Mouse (Mus musculus) adrenal gland, postnatal 25 days (tissue): Measurements from ENCODE around the gene Ptprt. TPM values are rescaled to one million over a fixed set of nuclear protein-coding genes. Genes with fewer than 3 reads are reported as not detected.

ENCODE experiments used
- DNase-seq: peaks from one replicate; pipeline ENCODE4 v3.0.0; 2021; ENCODE audit warnings: mixed read lengths
- long read RNA-seq: library from polyadenylated mRNA; stranded (forward); transcript quantifications from one replicate; pipeline ENCODE4 v2.0.0, GENCODE M21; 2021
- total RNA-seq: library from RNA; stranded (reverse); gene quantifications from 2 replicates; pipeline ENCODE4 v1.2.3, GENCODE M21; 2021

Ptprt gene
- total RNA-seq: 0.10 and 0.15 TPM in 2 replicates
- long read RNA-seq, partial matches to known transcripts: 1 of 1 reads
- long read RNA-seq, other reads (novel, unspliced or antisense): 0 of 1 reads

DNA sequence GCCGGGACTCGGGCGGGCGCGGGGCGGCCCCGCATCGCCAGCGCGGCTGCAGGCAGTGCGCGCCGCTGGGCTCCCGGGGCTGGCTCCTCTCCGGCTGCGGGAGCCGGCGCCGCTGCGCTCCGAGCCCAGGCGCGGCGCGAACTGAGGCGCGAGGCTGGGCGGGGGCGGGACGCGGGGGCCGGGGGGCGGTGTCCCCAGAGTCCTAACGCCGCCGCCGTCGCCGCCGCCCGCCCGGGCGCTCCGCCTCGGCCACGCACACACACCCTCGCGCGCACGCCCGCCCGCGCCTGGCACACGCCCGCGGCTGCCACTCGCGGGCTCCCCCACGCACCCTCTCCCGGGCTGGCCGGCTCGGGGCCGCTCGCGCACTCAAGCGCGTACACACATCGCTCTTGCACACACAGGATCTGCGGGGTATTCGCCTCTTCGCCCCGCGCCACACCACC lies at the start of gene Ptprt:
Gene Ptprt (minus strand): TSS at position 207 of the 446 bp plus-strand sequence.
- DNase-seq: no peak

DNA sequence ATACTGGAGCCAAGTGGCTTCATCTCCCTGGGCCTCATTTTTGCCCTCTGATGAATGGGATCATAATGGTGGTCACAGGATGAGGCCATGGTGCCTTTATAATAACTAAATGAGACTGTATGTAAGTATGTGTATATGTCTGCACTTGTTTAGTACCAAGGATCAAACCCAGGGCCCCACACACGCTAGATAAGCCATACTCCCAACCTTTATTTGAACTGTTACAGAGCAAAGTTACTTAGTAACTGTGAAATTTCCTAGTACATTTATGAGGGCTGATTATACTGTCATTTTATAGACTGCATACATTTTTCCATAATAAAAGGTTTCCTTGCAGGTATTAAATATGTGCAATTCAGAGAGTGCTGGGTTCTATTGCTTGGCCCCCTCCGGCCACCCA lies 49.5 kb upstream of the Ptprt start:
- DNase-seq: no peak

DNA sequence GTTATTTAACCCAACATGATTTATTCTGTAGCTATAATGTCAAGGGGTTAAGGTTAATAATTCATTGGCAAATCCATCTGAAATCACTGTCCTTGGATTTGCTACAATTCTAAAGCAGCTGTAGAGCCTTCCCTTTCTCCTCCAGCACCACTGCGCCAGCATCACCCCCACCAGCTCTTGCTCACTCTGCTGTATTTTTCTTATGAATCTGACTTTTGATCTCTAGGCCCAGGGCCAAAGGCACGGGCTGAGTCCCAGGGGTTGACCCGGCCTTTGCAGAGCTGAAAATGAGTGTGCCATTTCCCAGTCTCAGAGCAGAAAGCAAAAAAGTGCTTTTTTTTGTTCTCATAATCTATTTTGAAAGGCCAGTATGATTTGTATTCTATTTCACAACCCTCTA lies 38.7 kb upstream of the Ptprt start:
- DNase-seq: peak; percentile 28

DNA sequence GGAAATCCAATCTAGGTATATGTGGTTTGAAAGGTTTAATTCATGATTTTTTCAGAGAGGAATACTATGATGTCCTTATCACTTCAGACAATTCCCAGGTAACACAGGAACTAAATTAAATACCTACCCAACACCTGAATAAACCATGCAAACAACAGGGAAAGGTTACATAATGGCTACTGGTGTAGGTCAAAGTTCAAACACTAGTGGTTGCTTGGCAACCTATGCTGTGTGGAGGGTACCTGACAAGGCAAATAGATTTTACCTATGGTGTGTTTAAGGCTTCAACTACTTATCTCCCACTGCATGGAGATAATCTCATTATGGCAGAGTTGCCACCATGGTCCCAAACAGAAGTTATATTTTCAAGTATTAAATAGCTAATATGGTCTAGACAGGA lies 38.1 kb upstream of the Ptprt start:
- no peak for DNase-seq

DNA sequence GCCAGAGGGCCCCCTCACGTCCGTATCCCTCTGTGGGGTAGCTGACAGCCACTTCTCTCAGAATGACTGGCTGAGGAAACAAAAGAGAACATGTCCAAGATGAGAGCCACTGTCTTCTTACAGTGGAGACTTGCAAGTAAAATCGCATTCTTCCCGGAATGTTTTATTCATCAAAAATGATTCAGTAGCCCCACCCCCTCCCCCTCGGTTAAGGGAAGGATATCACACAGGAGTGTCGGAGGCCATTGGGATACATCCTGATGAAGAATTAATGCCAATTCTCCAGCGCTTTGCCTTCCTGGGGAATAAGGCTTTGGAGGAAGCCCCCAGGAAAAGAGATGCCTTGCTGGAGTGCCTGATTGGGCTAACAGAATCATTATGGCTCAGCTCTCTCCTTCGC lies 37.1 kb upstream of the Ptprt start:
- no peak for DNase-seq

DNA sequence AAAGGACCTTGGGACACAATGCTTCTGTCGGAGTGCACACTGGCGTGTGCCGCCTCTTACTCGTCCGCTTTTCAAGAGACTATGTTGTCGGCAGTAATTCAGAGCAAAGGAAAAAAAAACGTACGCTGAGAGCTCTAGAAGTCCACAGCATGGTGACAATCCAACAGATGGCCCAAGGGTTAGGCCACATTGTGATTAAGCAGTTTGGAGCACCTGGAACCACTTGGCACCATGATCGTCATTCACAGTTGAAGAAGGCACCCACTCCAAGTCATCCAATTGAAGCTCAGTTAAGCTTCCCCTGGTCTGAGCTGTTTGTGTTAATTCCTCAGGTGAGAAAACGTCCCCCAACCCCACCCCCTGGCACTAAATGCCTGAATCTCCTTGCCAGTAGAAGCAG lies 36.2 kb upstream of the Ptprt start:
- no peak for DNase-seq

DNA sequence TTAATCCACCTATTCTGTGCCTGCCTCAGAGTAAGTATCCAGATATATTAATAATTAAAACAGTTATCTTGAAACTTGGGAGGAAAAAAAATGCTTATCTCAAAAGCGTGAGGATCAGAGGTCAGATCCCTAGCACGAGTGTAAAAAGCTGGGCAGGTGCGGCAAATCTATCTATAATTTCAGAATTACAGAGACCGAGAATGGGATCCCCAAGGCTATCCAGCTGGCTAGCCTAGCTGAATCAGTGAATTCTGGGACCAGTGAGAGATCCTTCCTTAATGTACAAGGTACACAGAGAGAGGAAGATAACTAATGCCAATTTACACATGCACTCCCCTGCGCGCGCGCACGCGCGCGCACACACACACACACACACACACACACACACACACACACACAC lies 31.2 kb upstream of the Ptprt start:
- DNase-seq: no peak

DNA sequence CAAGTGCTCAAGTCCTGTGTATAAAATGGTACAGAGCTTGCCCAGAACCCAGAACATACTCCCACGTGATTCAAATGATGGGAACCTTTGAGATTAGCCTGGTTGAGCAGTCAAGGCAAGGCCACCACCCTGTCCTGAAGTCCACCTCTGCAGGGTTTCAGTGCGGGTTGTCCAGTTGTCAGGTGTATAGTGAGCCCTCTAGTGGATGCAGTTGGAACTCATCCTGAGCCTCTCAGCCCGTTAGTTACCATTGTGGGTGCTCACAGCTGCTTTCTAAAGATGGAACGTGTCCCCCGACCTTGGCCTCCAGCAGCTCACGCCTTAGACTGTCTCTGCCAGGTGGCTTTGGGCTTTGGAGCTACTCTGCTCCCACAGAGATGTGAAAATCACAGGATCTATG lies 21.7 kb upstream of the Ptprt start:
- DNase-seq: no peak

DNA sequence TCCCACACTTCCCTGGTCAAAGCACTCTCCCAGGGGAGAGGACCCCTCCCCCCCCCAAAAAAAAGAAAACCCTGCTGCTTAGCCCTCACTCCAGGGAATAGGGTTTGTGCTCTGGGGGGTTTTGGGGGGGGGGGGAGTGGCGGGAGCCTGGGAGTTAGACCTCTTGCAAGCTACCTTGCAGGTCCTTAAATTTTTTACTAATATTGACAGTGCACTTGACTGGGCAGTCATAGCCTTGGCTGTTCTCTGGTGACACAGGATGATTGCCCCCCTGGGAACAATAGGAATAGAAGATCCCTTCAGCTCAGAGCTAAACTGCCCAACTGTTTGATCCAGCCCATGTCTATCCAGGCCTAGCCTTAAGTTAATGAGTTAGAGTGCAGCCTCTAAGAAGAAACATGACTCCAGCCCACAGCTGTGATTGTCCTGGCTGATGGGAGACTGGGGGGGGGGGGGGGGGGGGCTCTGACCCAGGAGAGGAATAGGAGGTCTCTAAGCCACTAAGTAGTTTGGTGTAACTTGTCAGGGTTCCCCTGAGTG lies 1.6 kb upstream of the Ptprt start:
- DNase-seq: no peak

DNA sequence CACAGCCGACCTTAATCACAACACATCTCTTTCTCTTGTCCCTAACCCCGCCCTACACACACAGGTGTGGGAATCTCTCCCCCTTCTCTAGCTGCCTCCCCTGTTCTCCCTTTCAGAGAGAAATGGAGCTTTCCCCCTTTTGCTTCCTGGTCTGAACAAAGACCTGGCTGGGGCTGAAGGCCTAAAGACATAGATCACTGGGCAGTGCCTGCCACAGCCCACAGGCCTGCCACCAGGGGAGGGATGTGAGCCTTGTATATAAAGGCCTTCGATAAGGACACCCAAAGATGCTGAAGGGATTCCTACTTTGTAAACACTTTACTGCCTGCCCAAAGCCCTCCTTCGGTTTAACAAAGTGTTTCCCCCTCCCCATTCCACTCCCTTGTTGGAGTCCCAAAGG lies 786 bp upstream of the Ptprt start:
- DNase-seq: no peak

DNA sequence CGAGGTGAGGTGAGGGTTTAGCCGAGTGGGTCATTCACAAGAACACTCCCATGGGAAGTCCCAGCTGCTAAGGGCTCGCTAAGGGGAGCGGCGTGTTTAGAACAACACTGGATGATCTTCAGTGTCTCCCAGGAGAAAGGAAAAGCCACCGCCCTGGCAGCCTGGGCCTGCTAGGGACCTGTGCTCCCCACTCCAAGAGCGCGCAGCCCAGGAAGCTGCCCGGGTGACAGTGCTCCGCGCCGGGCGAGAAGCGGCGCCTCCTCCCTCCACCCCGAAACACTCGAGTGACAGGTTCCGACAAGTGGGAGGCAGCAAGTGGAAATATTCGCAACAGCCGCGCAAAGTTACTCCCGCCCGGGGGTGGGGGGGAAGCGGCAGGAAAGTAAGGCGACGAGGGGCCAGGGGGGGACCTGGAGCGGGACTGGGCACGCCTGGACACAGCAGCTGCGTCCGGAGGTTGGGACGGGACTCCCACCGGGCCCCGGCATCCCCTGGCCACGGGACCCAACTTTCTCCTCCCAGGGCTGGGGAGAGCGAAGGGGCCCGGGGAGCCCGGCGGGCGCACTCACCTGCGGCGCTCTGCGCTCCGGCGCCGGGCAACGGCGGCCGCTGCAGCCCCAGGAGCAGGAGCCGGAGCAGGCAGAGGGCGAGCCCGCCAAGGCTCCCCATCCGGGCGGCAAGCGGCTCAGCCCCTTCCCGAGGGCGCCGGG lies 561 bp downstream of the Ptprt start:
- DNase-seq: no peak

DNA sequence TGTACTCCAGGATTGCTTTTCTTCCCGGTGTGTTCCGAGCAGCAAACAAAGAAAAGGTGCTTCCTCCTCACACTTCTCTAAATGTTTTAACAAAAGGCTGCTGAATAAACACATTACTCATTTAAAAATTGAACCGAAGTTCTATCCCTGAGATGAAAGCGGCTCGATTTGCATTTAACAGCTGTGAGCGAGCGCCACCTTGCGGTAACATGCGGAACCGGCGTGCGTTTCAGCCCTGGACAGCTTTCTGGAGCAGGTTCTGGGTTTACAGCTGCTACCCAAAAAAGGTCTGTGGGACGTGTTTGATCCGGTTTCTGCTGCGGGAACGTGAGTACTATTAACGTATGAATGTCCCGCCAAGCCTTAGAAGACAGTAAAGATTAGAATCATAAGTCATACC lies 1.9 kb downstream of the Ptprt start:
- peak; percentile 81 for DNase-seq

DNA sequence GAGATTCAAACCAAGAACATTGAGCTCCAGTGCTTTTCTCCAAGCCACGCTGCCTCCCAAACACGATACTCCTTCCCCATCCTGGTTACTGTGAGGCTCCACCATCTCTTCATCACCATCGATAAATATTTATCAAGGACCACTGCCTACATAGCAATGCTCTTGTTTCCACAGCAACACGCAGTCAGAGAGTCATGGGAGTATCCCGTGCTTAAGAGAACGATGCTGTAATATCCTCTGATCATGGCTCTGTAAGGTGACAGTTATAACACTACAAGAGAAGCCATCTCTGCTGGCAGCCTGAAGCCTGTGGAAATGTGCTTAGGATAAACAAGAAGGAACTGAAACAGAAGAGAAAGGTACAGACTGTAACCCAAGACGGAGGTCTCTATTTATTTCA lies 3.4 kb downstream of the Ptprt start:
- no peak for DNase-seq

DNA sequence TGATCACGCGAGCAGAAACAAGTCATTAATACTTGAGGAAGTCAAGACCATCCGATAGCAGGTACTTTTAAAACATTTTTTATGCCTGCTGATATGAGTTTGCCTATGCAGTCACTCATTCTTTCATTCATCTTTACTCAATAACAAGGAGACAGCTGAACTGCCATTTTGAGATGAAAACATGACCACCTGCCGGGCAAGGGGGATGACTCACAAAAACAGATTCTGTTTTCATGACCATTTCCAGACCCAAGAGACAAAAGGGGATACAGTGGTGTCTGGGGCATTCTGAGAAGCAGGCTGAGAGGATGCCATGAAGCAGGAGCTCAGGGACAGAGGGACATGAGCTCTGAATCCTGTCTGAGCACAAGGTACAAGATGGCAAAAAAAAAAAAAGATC lies 6.5 kb downstream of the Ptprt start:
- DNase-seq: no peak

DNA sequence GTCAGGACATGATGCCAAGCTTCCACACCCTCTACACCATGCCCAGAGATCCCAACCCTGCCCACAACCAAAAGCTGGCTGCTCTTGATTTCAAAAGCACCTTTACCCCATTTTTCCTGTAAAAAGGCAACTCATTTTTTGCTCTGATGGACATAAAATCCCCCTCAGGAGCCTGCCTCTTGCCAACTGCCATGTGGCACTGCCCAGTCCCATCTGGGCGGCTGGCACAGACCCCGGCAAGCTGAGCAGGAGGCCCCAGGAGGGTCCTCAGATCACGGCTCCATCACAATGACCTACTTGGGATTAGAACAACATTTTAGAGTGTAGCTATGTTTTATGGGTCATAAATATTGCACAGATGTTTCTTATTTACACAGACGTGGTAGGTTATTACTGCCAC lies 22.3 kb downstream of the Ptprt start:
- peak; percentile 25 for DNase-seq

DNA sequence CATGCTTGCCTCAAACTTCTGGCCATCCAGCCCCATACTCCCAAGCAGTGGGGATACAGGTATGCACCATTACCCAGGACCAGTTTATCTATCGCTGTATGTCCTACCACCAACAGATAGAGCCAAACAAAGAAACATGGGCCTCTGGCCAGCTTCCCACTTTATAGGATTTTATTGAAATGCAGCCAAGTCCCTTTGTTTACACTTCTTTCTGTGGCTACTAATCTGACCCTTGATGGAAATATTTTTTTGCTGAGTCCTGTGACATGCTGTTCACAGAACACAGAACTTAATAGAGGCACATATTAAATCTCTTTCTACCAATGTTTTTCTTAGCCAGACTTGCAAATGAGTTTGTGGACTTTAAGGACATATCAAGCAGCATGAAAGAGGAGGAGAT lies 23.4 kb downstream of the Ptprt start:
- DNase-seq: no peak

DNA sequence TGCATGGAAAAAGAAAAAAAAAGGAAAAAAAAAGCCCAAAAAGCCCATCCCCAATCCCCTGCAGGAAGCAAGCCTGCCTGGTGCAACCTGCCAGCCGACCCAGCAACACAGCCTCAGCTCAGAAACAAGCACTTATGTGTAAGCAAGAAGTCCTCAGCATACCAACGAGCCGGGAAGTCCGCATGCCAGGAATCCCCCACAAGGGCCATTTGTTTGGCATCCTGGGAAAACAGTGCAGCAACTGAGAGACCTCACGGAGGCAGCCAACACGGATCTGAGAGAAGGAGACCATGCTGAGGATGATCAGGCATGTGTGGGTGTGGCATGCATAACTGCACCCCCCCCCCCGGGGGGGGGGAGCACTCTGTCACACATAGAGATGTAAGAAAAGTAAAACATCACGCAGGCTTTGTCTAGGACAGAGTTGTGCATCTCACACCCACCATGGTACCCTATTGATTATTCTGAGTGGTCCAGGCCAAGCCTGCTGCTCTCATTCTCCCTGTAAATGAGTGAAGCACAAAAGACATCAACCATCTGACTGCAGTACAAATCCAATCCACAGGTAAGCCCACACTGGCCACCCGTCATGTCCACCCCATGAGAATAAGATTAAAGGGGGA lies 24.4 kb downstream of the Ptprt start:
- DNase-seq: no peak

DNA sequence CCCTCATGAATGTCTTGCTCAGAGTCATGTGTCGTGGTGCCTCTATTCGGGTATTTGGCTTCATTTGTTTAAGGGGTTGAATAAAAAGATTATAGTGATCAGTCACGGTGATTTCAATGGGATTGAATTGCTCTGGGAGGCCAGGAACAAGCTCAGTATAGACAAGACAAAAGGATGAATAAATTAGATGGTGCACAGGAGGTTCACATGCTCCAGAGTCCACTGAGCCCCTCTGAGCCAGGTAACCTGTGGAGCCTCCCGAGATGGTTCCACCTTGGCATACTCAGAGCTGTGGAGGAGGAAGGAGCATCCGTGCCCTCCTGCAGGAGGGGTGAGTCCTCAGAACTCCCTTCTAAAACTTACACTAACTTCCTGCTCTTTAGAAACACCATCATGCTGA lies 26.0 kb downstream of the Ptprt start:
- DNase-seq: no peak

DNA sequence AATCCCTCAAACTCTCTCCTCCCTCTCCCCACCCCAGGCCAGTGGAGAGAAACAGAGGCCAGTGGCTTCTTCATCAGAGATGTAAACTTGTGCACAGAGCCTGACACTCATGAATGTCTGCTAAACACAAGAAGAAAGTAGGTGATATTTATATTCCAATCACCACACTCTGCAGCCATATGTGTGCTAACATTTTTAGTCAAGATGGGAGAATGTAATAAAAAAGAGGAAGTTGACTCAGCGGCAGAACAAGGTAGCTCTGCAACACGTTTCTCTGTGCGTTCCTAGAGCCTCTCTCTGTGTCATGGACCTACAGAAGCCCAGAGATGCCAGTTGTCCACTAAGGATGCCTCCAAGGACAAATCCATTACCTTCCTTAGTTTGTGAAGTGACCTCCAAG lies 34.9 kb downstream of the Ptprt start:
- no peak for DNase-seq

DNA sequence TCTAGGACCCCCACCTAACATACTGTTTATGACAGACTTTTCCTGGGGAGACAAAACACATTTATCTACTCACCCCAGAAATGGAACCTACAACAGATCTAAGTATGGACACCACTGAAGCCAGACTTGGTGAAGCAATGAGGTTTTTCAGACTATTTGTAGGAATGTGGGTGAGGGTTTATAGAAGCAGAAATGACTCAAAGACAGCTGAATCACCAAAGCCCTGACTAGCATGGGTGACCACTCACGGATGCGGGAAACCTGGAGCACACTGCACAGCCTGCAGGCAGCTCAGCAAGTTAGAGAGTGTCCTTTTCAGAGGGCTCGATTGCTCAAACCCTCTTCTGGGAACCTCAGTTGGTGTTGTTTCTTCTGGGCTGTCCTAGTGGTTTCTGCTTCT lies 36.2 kb downstream of the Ptprt start:
- no peak for DNase-seq

DNA sequence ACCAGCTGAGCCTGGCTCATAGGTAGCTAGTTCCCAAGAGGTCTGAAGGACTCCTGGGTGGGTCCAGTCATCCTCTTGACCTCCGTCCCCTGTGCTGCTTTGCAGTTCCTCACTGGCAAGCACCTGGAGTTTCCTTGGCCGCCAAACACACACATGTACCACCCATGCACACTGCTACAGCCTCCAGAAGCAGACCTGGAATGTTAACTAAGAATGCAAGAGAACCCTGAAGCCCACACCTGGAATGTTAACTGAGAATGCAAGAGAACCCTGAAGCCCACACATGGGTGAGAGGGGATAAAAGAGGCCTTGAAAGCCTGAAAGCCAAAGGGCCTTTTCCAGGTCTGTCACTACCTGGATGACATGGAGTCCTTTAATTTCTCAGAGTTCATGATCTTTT lies 46.7 kb downstream of the Ptprt start:
- DNase-seq: no peak

DNA sequence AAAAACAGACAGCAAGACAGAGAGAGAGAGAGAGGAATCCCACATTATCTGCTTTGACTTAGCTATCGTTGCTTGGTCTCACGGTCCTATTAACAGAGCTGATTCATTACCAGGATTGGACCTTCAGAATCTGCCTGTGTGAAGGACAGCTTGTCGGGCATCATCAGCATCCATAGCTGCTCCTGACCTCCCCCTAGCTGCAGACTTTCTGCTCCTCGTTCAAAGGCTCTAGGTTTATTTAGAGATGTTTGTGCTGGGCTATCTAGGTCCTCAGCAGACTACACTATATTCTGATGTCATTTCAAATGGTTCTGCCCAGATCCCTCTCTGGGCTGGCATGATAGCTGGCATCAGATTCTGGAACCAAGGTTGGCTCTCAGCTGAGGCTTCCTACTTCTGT lies 47.5 kb downstream of the Ptprt start:
- DNase-seq: no peak

DNA sequence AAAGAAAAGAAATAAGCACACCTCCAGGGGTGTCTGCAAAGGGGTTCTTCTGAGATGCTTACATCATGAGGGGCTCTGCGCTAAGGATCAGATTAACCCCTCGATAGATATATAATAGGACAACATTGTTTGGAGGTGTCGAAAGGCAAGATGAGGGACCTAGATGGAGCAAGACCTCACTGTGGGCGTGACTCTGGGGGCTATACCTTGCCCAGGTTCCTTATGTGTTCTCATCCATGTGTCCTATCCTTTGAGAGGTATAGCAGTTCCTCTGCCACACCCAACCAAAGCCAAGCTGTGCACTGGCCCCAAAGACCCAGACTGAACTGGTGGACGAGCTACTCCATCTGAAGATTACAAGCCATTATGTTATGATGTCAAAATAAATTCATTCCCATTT lies 58.2 kb downstream of the Ptprt start:
- DNase-seq: no peak

DNA sequence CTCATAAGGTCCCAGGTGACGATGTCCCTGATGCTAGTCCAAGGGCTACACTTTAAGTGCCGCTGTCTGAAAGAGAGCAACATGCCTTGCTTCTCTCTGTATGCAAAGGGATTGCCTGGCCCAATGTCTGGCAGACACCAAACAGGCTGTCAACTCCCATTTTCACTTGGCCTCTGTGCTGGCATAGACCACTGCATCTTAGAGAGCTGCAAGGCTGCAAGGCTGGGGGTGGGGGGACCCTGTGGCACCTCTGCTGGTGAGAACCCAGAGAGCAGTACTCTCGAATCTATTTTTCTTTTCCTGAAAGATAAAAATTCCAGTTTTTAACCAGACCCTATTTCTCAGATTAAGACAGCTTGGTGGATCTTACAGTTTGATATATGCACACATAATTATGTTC lies 69.6 kb downstream of the Ptprt start:
- DNase-seq: no peak
